Mouse (Mus musculus): ENCODE measurements at regions not wholly inside any gene's neighbourhood (a gene's known extent, or its start where the extent isn't known, plus 50 kb on each side); places are given as distances from the start of the nearest gene placed in this dataset.

DNA sequence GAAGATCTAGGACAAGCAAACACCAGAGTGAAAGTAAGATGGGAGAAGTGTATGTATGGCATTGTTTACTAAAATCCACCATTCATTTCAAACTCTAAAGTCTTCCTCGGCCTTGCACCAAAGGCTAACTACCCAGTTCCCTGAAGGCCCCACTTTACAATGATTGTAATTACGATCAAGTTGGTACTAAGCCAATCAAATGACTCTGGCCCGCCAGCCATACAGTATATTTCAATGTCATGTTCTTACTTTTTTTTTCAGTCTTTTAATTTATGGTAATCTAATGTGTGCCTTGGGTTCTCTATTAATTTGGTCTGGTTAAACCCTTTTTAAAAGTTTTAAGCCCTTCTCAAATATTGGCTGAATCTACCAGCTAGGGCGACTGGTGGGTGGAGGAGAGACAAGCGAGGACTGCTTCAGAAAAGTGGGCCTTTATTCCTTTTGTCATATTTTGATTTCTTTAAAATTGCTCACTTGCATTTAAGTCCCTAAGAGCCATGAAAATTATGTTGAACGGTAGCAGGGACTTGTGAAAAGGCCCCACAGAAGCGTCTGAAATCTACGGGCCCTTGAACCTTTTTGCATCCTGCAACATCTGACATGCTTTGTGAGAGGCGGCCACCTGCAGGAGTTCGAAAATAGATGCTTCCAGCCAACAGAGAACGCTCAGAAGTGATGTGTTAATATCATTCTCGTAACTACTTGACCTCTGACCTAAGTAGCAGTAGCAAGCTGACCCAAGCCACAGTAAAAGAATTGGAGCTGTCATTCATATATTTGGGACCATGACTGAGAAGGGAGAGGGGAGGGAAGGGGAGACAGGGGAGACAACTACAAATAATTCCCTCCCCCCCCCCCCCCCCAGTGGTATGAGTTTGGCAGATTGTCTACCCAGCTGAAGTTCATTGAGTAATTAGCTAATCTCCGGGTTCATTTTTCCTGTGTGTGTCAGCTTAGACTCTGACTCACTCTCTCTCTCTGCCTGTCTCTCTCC is 197.2 kb downstream of the Cdca7 start:
- no peak for DNase-seq (ENCODE audit: low read depth in 1 of 2, low spot score in 2 of 2)

DNA sequence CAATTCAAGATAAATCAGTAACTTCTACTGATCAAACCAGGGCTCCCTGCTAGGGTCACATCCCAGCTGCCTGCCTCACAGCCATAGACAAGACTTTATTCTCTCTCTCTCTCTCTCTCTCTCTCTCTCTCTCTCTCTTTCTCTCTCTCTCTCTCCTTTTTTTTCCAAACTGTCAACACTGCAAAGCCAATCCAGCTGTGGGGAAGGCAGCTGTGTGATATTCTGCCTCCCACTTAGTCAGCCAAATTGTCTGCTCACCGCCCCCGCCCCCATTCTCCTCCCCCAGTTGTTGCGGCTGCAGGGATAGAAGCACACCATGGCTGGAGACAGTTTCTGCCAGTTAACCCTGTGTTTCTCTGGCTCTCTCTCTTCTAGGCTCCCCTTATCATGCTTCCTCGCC is 198.3 kb downstream of the Cdca7 start:
- no peak for DNase-seq (ENCODE audit: low read depth in 1 of 2, low spot score in 2 of 2)

DNA sequence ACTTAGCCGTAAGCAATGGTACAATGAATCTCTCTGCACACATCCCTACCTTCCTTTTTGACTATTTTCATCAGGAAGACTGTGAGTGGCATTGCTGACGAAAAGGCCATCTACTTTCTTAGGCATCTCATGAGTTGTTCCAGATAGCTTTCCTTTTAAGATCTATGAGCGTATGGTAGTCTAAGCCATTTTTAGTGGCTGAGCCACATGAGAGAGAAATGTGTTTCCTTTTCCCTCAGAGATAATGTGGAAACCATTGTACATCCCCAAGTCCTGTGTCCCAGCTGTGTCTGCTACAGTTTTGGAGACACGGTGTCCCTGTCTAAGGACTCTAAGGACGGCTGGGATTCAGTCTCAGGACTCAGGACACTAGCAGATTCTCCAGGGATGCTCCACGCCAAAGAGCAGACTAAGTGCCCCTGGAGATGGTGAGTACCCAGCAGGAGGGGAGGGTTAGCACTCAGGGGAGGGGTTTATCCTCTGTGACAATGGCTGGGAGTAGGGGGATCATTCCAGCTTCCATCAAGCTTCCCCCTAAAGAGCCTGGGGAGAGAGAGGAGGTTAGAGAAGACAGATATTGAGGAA is 199.0 kb downstream of the Cdca7 start:
- no peak for DNase-seq (ENCODE audit: low read depth in 1 of 2, low spot score in 2 of 2)

DNA sequence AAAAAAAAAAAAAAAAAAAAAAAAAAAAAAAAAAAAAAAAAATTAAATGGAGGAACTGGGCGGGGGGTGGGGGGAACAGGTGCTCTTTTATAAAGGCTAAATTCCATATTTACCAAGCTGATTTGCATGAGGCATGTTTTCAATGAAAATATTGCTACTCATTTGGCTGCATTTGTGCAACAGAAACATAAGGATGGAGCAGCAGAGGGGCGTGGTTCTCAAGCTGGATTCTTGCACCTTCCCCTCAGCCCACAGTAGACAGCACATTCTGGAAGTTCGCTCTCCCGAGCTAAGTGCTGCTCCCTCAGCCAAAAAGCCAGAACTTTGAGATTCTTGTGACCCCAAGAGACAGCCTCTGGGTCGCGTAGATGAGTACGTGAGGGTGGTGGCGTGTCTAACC is 201.8 kb downstream of the Cdca7 start:
- no peak for DNase-seq (ENCODE audit: low read depth in 1 of 2, low spot score in 2 of 2)

DNA sequence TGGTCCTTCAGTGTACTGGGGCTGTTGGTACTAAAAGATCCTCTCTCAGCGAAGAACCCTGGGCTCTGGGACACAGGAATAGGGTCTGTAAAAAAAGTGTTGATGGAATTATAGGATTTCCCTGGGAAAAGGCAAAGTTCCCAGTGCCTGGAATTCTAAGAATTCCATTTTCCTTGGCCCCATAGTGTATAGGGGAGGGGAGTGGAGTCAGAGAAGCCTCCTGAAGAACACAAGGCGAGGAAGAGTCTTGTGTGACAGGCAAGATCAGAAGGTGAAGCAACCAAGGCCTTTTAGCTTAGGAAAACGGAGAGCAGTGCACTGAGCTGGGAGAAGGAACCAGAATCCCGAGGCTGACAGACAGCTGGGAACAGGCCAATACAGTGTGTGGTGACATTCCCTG is 212.1 kb downstream of the Cdca7 start:
- DNase-seq (ENCODE audit: low read depth in 1 of 2, low spot score in 2 of 2): no peak

DNA sequence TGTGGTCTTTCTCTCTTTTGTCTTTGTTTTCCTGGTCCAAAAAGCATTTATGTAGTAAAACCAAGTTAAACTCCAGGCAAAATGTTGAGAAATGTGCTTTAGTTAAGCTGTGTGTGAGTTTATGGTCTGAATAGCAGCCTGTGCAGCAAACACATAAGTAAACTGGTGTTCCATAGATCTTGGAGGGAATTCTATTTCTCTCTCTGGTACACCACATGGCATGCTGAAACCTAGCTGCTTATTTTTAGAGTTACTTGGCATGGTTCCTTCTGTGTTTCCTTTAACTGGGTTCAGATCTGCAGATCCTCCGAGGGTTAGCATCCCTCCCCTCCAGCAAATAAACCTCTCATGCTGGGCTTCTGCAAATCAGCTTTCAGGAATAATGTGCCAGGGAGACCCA is 225.1 kb downstream of the Cdca7 start:
- no peak for DNase-seq (ENCODE audit: low read depth in 1 of 2, low spot score in 2 of 2)

DNA sequence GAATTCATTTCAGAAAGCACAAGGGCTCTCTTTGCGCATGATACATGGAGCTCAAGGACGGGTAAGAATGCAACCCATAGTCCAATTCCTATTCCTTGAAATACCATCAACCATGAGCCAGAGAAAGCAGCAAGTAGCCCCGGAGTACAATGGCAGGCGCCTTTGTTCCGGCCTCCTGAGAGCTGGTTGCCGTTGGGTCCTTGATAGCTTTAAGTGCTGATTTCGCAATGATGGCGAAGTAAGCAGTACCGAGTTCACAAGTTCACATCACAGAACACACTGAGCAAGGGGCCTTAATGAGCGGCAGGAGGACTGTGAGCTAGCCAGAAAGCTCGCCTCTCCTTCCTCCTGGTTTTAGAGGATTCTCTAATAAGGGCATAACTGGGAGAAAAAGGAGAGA is 227.3 kb downstream of the Cdca7 start:
- no peak for DNase-seq (ENCODE audit: low read depth in 1 of 2, low spot score in 2 of 2)

DNA sequence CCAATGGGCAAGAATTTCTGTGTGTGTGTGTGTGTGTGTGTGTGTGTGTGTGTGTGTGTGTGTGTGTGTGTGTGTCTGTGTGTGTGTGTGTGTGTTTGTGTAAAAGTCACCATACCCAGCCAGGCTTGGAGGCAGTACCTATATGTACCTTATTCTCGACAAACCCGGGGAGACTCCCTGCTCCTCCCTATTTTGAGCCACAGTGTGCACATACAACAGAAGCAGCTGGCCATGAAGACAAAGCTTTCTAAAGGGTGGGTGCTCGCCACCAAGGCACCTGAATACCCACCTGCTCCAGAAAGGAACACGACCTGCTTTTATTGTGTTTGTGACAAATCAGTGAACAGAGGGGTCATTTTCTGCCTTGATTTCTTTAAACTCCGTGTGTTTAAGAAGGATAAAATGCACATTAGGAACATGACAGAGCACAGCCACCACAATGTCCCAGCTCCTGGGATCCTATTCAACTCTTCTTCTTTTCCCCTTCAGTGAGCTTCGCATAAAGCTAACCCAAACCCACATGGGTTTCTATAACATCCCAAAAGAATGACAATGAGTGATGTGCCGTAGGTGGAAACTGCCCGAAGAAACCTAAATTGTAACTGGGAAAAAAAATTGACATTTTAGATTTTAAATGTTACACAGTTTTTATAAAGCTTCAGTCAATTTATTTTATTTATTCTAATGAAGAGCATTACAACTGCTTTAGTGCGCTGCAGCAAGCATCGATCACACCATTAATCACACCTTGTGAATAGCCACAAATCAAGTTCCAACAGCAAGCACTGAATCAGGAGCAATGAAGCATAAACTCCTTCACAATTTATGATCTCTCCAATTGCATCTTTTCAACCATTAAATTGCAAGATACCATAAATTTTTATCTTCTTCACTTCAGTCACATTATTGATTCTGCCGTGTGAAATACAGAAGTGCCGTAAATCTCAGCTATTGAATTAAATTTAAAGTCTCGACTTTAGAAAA is 232.0 kb downstream of the Cdca7 start:
- no peak for DNase-seq (ENCODE audit: low read depth in 1 of 2, low spot score in 2 of 2)

DNA sequence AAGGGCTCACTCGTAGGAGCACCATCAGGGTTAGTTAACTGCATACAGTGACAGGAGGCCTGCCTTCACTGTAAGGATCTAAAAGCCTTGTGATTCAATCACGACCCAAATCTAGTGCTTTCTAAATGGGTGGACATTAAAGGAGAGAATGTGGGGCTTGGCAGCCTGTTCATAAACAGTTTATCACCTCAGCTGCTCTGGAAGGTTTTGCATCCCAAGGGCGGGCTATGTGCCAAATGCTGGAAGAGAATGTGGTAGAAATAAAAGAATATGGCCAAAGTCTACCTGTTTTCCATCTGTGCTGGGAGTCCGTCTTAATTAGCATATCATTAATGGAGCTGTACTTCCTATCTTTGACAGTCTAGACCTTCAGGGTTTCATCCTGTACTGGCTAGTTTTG is 241.0 kb downstream of the Cdca7 start:
- no peak for DNase-seq (ENCODE audit: low read depth in 1 of 2, low spot score in 2 of 2)

DNA sequence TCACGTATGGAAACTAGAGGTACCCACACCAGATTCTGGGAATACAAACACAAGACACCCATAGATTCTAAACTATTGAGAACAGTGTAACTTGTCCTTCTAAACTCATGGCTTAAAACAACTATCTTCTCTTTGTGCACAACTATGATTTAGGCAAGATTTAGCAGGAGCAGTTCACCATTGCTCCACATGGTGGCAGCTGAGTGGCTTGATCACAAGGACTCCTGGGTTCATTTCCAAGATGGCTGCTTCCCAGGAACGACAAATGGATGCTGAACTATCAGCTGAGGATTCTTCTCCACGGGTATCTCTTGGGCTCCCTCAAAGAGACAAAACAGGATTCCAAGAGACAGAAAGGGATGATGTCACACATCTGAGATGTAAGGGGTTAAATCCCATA is 251.5 kb downstream of the Sp3 start:
- DNase-seq (ENCODE audit: low read depth in 1 of 2, low spot score in 2 of 2): no peak

DNA sequence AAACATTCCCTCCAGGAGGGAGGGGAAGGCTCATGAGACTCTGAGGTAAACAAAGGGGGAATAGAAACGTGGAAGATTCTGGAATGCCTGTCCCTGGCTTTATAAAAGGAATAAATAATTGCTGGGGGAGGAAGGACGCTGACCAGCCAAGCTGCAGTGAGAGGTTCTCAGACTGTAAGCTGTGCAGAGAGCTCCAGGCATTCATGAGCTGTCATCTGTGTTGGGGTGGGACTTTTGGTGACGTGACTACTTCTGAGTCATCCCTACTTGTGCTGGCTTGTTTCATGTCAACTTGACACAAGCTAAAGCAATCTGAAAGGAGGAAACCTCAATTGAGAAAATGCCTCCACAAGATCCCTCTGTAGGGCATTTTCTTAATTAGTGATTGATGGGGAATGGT is 246.9 kb downstream of the Sp3 start:
- no peak for DNase-seq (ENCODE audit: low read depth in 1 of 2, low spot score in 2 of 2)

DNA sequence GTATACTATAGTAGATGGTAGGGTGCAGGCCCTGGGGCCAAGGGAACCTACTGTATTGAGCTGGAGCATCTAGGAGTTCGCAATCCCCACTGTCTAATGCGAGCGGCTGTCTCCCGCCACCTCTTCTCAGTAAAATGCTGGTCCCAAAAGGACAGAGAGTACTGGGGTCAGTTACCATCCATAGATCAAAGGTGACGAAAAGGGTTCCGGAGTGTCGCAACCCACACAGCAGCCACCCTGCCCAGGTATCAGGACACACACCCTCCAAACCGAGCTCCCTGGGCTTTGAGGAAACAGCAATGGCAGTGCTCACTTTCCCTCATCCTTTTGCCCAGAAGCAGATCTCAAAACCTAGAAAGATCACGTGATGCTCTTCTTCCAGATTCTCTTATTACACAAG is 245.2 kb downstream of the Sp3 start:
- DNase-seq (ENCODE audit: low read depth in 1 of 2, low spot score in 2 of 2): no peak

DNA sequence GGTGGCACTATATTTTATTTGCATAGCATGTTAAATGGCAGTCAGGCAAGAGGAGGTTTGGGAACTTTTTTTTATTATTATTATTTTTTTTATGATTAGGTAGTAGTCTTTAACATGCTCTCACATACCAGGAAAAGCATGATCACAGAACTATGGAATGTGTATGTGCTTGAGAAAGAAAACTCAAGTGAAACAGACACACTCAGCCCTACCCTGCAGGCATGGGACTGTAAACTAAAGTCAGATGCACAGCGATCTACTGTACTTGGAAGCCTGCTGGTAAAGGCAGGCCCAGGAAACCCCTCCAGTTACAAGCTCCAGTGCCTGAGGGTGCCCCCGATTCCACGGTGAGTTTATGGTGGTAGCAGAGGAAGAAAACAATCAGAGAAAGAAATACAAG is 243.6 kb downstream of the Sp3 start:
- DNase-seq (ENCODE audit: low read depth in 1 of 2, low spot score in 2 of 2): no peak

DNA sequence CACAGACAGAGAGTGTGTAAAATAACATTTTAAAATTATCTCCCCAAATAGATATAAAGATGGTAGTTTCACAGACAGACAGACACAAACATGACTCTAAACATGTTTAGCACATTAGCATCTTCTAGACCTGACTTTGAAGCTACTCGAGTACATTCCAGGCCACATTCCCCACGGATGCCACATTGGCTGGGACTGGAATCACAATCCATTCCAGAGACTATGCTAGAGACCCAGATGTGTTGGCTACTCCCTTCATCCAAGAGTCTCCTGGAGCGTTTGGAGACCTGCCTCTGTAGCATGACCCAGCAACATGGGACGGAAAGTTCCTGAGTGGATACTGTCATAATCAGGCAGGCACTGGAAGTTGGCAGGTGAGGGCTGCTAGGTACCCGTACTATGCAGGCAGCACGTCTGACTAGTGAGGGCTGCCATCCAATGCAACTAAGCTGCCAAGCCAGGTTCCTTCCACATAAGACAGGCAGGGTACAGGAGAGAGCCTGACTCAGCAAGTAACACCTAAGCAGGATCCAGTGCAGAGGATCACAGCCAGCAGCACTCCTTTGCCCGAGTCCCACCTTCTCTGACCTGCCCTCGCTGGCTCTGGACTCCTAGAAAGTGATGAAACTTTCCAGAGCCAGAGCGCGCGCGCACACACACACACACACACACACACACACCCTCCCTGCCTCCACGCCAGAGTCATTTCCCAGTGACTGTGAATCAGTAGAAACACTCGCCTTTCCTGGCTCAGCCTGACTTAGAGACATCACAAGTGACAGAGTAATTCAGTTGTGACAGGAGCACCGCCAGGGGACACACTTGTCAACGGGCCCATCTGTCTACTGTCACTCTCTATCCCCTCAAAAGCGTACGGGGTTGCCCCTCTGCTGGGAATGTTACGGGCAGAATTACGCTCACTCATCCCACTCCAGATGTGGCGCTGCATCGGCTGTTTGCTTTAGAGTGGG is 239.6 kb downstream of the Sp3 start:
- DNase-seq (ENCODE audit: low read depth in 1 of 2, low spot score in 2 of 2): no peak

DNA sequence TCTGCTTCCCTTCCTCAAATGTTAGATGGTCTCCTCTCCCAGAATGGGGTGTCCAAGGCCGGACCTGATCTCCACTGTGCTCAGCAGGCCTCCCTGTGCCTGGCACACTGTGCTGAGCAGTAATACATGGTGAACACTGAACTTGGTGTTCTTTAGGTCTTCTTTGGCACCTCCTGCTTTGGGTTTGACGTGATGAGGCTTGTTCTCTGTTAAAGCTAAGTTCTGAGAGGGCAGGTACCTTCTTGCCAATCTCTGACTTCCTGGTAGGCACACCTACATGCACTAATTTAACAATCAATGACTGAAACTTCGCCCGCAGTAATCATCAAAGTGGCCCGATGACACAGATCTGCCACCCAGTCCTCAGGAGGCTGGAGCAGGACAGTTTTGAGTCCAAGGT is 238.5 kb downstream of the Sp3 start:
- no peak for DNase-seq (ENCODE audit: low read depth in 1 of 2, low spot score in 2 of 2)

DNA sequence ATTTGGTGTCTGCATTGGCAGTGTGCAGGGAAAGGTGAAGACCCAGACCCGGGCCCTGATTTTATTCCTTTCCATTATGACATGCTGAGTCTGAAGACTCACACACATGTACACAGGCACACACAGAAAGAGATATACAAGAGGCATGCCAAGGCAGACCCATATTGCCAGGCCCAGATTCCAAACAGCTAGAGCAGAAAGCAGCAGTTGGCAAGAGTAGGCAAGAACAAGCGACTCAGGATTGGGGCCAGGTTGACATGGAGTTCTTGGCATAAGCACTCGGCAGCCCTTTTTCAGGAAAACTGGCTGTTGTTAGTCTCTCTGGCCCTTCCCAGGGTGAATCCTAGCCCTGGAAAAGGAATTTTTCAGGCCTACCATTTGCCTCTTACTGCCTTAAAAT is 236.6 kb downstream of the Sp3 start:
- DNase-seq (ENCODE audit: low read depth in 1 of 2, low spot score in 2 of 2): no peak

DNA sequence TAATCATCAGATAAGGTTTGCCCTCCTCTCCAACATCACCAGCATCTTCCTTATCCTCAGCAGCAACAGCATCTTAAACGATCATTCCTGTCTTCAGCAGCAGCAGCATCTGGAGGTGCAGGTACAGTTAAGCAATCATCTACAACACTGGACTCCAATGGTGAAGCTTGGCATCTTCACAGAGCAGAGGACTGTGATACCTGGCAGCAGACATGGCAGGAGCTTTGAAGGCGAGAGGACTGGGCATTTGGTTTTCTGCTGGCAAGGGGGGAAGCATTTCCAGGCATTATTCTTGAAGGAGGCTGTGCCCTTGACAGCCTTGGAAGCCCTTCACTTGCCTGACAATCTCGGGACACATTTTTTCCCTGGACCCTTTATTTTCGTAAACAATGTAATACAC is 235.3 kb downstream of the Sp3 start:
- no peak for DNase-seq (ENCODE audit: low read depth in 1 of 2, low spot score in 2 of 2)

DNA sequence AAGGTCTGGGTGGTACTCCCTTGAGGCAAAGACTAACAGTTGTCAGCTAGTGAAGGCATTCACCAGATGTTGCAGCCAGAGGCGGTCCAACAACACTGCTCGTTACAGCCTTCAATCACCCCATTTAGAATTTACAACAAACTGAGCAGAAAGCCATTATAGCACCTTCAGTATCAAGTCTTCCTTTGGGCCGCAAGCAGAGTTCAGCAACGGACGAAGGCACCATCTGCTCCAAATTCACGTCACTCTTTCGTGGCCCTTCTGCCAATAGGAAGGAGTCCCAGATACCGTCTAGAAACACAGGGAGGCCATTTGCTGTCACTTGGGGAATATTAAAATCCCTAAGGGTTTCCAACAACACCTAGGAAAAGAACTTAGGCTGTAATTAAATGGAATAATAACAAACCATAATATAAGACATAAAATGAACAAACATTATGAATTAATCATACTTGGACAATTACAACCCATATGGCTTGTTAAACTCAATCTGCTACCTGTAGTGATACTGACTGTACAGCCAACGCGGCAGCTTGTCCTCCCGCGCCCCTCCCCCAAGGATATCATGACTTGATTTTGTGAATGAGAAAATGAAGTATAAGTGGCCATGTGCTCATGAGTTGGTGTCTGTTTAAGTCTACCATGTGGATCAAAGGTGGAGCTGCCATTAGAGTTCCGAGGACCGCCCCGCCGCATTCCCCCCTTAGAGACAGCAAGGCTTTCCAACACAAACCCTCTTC is 233.6 kb downstream of the Sp3 start:
- no peak for DNase-seq (ENCODE audit: low read depth in 1 of 2, low spot score in 2 of 2)

DNA sequence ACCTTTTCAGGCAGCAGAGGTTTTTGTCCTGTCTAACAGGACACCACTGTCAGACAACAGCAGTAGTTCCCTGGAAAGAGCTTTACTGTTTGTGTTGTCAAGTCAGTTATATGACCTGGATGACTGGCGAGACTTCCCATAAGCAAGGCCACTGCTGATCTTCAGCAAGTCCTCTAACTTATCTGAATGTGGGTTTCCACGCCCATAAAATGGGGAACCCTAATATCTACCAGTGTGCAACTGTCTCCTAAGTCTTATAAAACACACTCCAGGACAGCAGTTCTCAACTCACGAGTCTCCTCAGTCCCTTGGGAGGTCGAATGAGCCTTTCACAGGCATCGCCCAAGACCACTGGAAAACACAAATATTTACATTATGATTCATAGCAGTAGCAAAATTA is 232.9 kb downstream of the Sp3 start:
- DNase-seq (ENCODE audit: low read depth in 1 of 2, low spot score in 2 of 2): no peak

DNA sequence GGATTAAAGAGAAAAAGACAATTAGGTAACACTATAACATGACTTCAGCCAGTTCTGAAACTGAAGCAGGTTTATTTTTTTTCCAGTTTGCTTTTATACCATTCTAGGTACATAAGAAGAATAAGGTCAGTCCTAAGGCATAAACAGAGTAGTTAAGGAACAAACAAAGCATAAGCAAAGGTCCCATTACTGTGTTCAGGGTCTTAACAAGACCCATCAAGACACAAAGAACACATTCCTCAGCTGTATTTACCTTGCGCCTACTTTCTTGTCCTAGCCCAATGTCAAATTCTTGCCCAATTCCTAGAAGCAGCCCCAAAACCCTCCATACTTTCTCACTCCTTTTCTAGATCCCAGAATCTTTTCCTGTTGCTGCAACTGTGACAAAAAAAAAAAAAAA is 230.8 kb downstream of the Sp3 start:
- no peak for DNase-seq (ENCODE audit: low read depth in 1 of 2, low spot score in 2 of 2)

Data from monocyte, adult 2 months (primary cell).